Mouse (Mus musculus) MN1 (cell line): ENCODE measurements around the gene Cradd.

Experiments used
- DNase-seq: peaks from one replicate; pipeline ENCODE4 v3.0.0-alpha.2; 2016; ENCODE audit warnings: low spot score

Cradd gene

GRCm38 (mm10) chr10:95159675-95160256 lies 164.2 kb downstream of the Cradd start:
- DNase-seq, result no peak

- no peak for DNase-seq
These were observed 167.5 kb downstream of the Cradd start for GRCm38 (mm10) chr10:95156410-95156809.

GRCm38 (mm10) chr10:95154675-95155074 lies 169.3 kb downstream of the Cradd start:
- DNase-seq, result no peak

GRCm38 (mm10) chr10:95153224-95153623 lies 170.7 kb downstream of the Cradd start:
- no peak for DNase-seq

GRCm38 (mm10) chr10:95152503-95152989 lies 171.4 kb downstream of the Cradd start:
- DNase-seq, result no peak

- DNase-seq, result no peak
These were observed 172.7 kb downstream of the Cradd start for GRCm38 (mm10) chr10:95151012-95151768.

GRCm38 (mm10) chr10:95149666-95150065 lies 174.3 kb downstream of the Cradd start:
- no peak for DNase-seq

GRCm38 (mm10) chr10:95148641-95149040 lies 175.3 kb downstream of the Cradd start:
- DNase-seq, result no peak

- DNase-seq, result no peak
These were observed 176.6 kb downstream of the Cradd start for GRCm38 (mm10) chr10:95147136-95147901.

GRCm38 (mm10) chr10:95146491-95146890 lies 177.4 kb downstream of the Cradd start:
- no peak for DNase-seq

GRCm38 (mm10) chr10:95145204-95145926 lies 178.6 kb downstream of the Cradd start:
- no peak for DNase-seq

GRCm38 (mm10) chr10:95144414-95145130 lies 179.4 kb downstream of the Cradd start:
- DNase-seq, result no peak

- no peak for DNase-seq
These were observed 180.4 kb downstream of the Cradd start for GRCm38 (mm10) chr10:95143446-95144114.

GRCm38 (mm10) chr10:95142844-95143435 lies 181.0 kb downstream of the Cradd start:
- DNase-seq, result peak; percentile 87

GRCm38 (mm10) chr10:95141075-95141474 lies 182.9 kb downstream of the Cradd start:
- peak; percentile 36 for DNase-seq

- DNase-seq, result no peak
These were observed 183.7 kb downstream of the Cradd start for GRCm38 (mm10) chr10:95140191-95140590.

GRCm38 (mm10) chr10:95139645-95140044 lies 184.3 kb downstream of the Cradd start:
- no peak for DNase-seq

- DNase-seq, result no peak
These were observed 190.9 kb downstream of the Cradd start for GRCm38 (mm10) chr10:95133057-95133456.
